Mouse (Mus musculus) myocyte (in vitro differentiated cells): ENCODE results near the gene Nhs. TPM values are rescaled to one million over a fixed set of nuclear protein-coding genes. Genes with fewer than 3 reads are reported as not detected.

Source experiments
- H3K27me3 ChIP-seq: one replicate; pipeline ENCODE4 v1.6.1; 2011; ENCODE audit not compliant: control insufficient read depth, insufficient read depth, insufficient read length
- H3K36me3 ChIP-seq: one replicate; pipeline ENCODE4 v1.6.1; 2011; ENCODE audit not compliant: control insufficient read depth, insufficient read depth
- H3K4me2 ChIP-seq: one replicate; pipeline ENCODE4 v1.6.1; 2011; ENCODE audit warnings: low read depth, control low read depth
- H3K4me3 ChIP-seq: one replicate; pipeline ENCODE4 v1.5.1; 2011; ENCODE audit warnings: mild to moderate bottlenecking, control low read depth, moderate library complexity
- H3K79me2 ChIP-seq: one replicate; pipeline ENCODE4 v1.6.1; 2011; ENCODE audit not compliant: control insufficient read depth, insufficient read depth
- H3ac ChIP-seq: one replicate; pipeline ENCODE4 v1.6.1; 2011; ENCODE audit not compliant: control insufficient read depth, insufficient read length
- CEBPB ChIP-seq: IDR thresholded peaks from 2 replicates; pipeline ENCODE4 v1.6.1; 2011; ENCODE audit warnings: mild to moderate bottlenecking, moderate library complexity; ENCODE audit not compliant: poor library complexity, insufficient read depth, severe bottlenecking
- E2F4 ChIP-seq: IDR thresholded peaks from one replicate; pipeline ENCODE4 v1.6.1; 2011; ENCODE audit warnings: mild to moderate bottlenecking, control low read depth, moderate library complexity; ENCODE audit not compliant: insufficient read depth
- MAX ChIP-seq: IDR thresholded peaks from one replicate; pipeline ENCODE4 v1.6.1; 2011; ENCODE audit warnings: low read depth, mild to moderate bottlenecking, control low read depth
- MYOD1 ChIP-seq, 3 experiments: IDR thresholded peaks; one replicate each; pipeline ENCODE4 v1.6.1; 2011; ENCODE audit warnings: control low read depth in 2 of 3, low read depth in 2 of 3, mild to moderate bottlenecking in 2 of 3, moderate library complexity in 1 of 3; ENCODE audit not compliant: insufficient read length in 2 of 3, control insufficient read depth in 1 of 3
- MYOG ChIP-seq, 3 experiments: IDR thresholded peaks; one replicate each; pipeline ENCODE4 v1.6.1; 2011; ENCODE audit warnings: control low read depth in 2 of 3, low read depth in 2 of 3, mild to moderate bottlenecking in 2 of 3; ENCODE audit not compliant: insufficient read length in 2 of 3, control insufficient read depth in 1 of 3, insufficient read depth in 1 of 3
- POLR2A ChIP-seq: IDR thresholded peaks from one replicate; pipeline ENCODE4 v1.6.1; 2011; ENCODE audit warnings: low read depth, mild to moderate bottlenecking, control low read depth, moderate library complexity; ENCODE audit not compliant: insufficient read length
- POLR2AphosphoS2 ChIP-seq: IDR thresholded peaks from one replicate; pipeline ENCODE4 v1.6.1; 2011; ENCODE audit warnings: low read depth, control low read depth; ENCODE audit not compliant: insufficient read length
- REST ChIP-seq: IDR thresholded peaks from one replicate; pipeline ENCODE4 v1.6.1; 2011; ENCODE audit warnings: mild to moderate bottlenecking, control low read depth, moderate library complexity; ENCODE audit not compliant: insufficient read depth, insufficient read length
- SRF ChIP-seq: IDR thresholded peaks from one replicate; pipeline ENCODE4 v1.6.1; 2011; ENCODE audit warnings: low read depth; ENCODE audit not compliant: control insufficient read depth, insufficient read length
- TCF12 ChIP-seq: IDR thresholded peaks from one replicate; pipeline ENCODE4 v1.6.1; 2011; ENCODE audit warnings: mild to moderate bottlenecking, control low read depth; ENCODE audit not compliant: poor library complexity, insufficient read depth, severe bottlenecking
- TCF3 ChIP-seq: IDR thresholded peaks from one replicate; pipeline ENCODE4 v1.6.1; 2011; ENCODE audit warnings: low read depth, control low read depth; ENCODE audit not compliant: insufficient read length
- USF1 ChIP-seq: IDR thresholded peaks from one replicate; pipeline ENCODE4 v1.6.1; 2011; ENCODE audit warnings: low read depth, mild to moderate bottlenecking, control low read depth, moderate library complexity
- polyA plus RNA-seq: library from polyadenylated mRNA; unstranded; fragments of >200 nt; fragmentation: generic; extraction: Trizol; gene quantifications from one replicate; pipeline ENCODE4 v1.2.1, GENCODE M21; 2012; ENCODE audit warnings: missing spikeins

Gene Nhs
- polyA plus RNA-seq, 1 experiment: 0.19 TPM

DNA sequence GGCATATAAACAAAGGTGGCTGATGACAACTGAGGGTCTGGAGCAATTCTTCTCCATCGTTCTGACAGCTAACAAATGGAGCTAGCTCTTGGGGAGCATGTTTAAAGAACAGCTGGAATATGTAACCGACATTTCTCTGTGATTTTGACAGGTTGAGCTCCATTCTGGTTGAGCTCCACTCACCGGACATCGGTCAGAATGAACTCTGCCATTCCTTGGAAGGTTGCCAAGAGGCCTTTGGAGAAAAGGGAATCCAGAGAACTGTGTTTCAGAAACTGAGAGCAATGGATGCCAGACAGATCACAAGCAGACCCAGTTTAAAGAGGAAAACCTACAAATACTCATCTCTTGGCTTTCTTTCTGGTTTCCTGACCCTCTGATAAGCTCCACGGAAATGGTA, 46.3 kb downstream of the Nhs start:
- Histone ChIP-seq H3ac (no peak overlapping the region), H3K27me3 (no peaks in the 10 kb centered on the region), H3K79me2 (no peaks in the 10 kb centered on the region), H3K4me3 (no peak overlapping the region), H3K36me3 (no peaks in the 10 kb centered on the region), H3K4me2 (no peak overlapping the region)
- TF ChIP-seq E2F4 (no peak), POLR2A (no peak), MAX (no peak), REST (no peak), TCF3 (no peak), CEBPB (no peak), MYOD1 (IDR thresholded peaks at IDR 0.05; ENCODE audit: control insufficient read depth in 1 of 3, insufficient read length in 2 of 3, low read depth in 2 of 3) (no peak), USF1 (no peak), POLR2AphosphoS2 (no peak), SRF (no peak), TCF12 (no peak), MYOG (IDR thresholded peaks at IDR 0.05; ENCODE audit: control insufficient read depth in 1 of 3, insufficient read depth in 1 of 3, insufficient read length in 2 of 3, low read depth in 2 of 3) (no peak)

- H3K4me2 ChIP-seq: no peak overlapping the region
- no peak overlapping the region for H3K4me3 ChIP-seq
- H3ac ChIP-seq: no peak overlapping the region
- TF ChIP-seq USF1 (no peak), POLR2AphosphoS2 (no peak), TCF12 (no peak), POLR2A (no peak), SRF (no peak), CEBPB (no peak), MYOG (IDR thresholded peaks at IDR 0.05; ENCODE audit: control insufficient read depth in 1 of 3, insufficient read depth in 1 of 3, insufficient read length in 2 of 3, low read depth in 2 of 3) (no peak), MAX (no peak), E2F4 (no peak), MYOD1 (IDR thresholded peaks at IDR 0.05; ENCODE audit: control insufficient read depth in 1 of 3, insufficient read length in 2 of 3, low read depth in 2 of 3) (no peak), REST (no peak), TCF3 (no peak)
- no peaks in the 10 kb centered on the region for H3K79me2 ChIP-seq
- H3K36me3 ChIP-seq: no peaks in the 10 kb centered on the region
- no peaks in the 10 kb centered on the region for H3K27me3 ChIP-seq
Measured at GRCm38 (mm10) chrX:162102802-162103434, 56.6 kb downstream of the Nhs start.

DNA sequence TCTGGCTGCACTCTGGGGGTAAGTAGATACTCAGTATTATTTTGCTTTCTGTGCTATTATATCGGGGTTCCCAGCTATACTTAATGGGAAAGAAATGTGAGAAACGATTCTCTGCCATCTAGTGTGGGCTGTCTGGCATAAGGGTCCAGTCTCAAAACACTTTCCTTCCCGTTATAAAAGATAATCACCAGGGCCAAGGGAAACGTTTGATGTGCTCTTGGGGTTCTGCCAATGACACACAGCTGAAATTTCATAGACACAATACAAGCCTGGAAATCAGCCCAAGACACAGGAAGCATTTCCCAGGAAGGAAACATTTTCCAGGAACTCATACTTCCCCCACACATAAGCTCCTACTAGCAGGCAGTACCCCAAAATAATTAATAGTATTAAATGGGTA, 61.2 kb downstream of the Nhs start:
- Histone ChIP-seq H3ac (no peak overlapping the region), H3K4me3 (no peak overlapping the region), H3K79me2 (no peaks in the 10 kb centered on the region), H3K4me2 (no peak overlapping the region), H3K36me3 (no peaks in the 10 kb centered on the region), H3K27me3 (no peaks in the 10 kb centered on the region)
- TF ChIP-seq MYOG (IDR thresholded peaks at IDR 0.05; ENCODE audit: control insufficient read depth in 1 of 3, insufficient read depth in 1 of 3, insufficient read length in 2 of 3, low read depth in 2 of 3): no peak
- TF ChIP-seq SRF: no peak
- no peak for TF ChIP-seq REST
- no peak for TF ChIP-seq TCF3
- TF ChIP-seq POLR2A: no peak
- TF ChIP-seq CEBPB: no peak
- no peak for TF ChIP-seq POLR2AphosphoS2
- TF ChIP-seq TCF12: no peak
- TF ChIP-seq E2F4: no peak

DNA sequence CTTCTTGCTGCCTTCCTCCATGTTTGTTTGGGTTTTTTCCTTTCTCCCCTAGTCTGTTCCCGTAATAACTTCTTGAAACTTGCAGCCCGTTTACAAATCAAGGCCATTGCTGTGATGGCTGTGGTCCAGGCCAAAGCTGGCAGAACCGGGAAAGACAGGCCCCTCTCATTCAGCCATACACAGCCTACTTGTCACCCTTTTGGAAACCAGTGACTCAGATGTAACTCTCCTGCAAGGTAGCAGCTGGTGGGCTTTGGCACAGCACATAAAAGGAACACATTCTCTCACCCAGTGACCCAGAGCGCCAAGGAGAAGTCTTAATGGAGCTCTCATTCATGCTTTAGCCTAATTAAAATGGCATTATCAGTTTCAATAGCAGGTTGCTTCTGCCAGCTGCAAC, 72.2 kb downstream of the Nhs start:
- H3K4me2 ChIP-seq: no peak overlapping the region
- no peaks in the 10 kb centered on the region for H3K27me3 ChIP-seq
- no peaks in the 10 kb centered on the region for H3K36me3 ChIP-seq
- no peak for TF ChIP-seq MYOD1 (IDR thresholded peaks at IDR 0.05; ENCODE audit: control insufficient read depth in 1 of 3, insufficient read length in 2 of 3, low read depth in 2 of 3)
- no peak for TF ChIP-seq MAX
- TF ChIP-seq MYOG (IDR thresholded peaks at IDR 0.05; ENCODE audit: control insufficient read depth in 1 of 3, insufficient read depth in 1 of 3, insufficient read length in 2 of 3, low read depth in 2 of 3): no peak
- TF ChIP-seq POLR2A: no peak
- TF ChIP-seq POLR2AphosphoS2: no peak
- TF ChIP-seq REST: no peak
- no peak for TF ChIP-seq USF1
- no peak for TF ChIP-seq TCF3
- TF ChIP-seq CEBPB: no peak
- no peak for TF ChIP-seq SRF
- TF ChIP-seq E2F4: no peak
- no peak overlapping the region for H3K4me3 ChIP-seq
- no peaks in the 10 kb centered on the region for H3K79me2 ChIP-seq
- no peak overlapping the region for H3ac ChIP-seq

- TF ChIP-seq MAX (no peak), POLR2A (no peak), MYOG (IDR thresholded peaks at IDR 0.05; ENCODE audit: control insufficient read depth in 1 of 3, insufficient read depth in 1 of 3, insufficient read length in 2 of 3, low read depth in 2 of 3) (no peak), POLR2AphosphoS2 (no peak), REST (no peak), MYOD1 (IDR thresholded peaks at IDR 0.05; ENCODE audit: control insufficient read depth in 1 of 3, insufficient read length in 2 of 3, low read depth in 2 of 3) (no peak), TCF3 (no peak), CEBPB (no peak), USF1 (no peak), TCF12 (no peak), E2F4 (no peak), SRF (no peak)
- Histone ChIP-seq H3ac (no peak overlapping the region), H3K27me3 (no peaks in the 10 kb centered on the region), H3K4me3 (no peak overlapping the region), H3K36me3 (no peaks in the 10 kb centered on the region), H3K79me2 (no peaks in the 10 kb centered on the region), H3K4me2 (no peak overlapping the region)
Measured at GRCm38 (mm10) chrX:162085897-162086200, 73.7 kb downstream of the Nhs start.
